Mouse (Mus musculus): ENCODE results near the gene Atp6v1a.

The Atp6v1a gene

GRCm38 (mm10) chr16:44138377-44138978 lies 1.0 kb downstream of the Atp6v1a start:
- DNase-seq, result no peak

- no peak for DNase-seq
Measured at GRCm38 (mm10) chr16:44136511-44137021, 2.9 kb downstream of the Atp6v1a start.

DNA sequence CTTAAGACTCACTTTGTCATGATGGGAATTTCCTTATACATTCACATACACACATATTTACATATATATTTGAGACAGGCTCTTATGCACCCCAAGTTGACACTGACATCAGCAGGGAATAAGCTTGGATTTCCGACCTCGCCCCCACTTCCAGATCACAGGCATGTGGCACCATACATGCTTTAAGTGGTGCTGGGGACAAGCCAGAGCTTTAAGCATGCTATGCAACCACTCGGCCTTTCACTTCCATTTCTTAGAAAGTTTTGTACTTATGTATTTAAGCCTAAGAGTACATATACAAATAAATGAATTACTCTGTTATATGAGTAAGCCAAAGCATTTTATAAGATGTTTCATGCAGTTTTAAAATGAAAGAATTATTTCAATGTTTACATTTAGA lies 6.3 kb downstream of the Atp6v1a start:
- DNase-seq, result no peak

DNA sequence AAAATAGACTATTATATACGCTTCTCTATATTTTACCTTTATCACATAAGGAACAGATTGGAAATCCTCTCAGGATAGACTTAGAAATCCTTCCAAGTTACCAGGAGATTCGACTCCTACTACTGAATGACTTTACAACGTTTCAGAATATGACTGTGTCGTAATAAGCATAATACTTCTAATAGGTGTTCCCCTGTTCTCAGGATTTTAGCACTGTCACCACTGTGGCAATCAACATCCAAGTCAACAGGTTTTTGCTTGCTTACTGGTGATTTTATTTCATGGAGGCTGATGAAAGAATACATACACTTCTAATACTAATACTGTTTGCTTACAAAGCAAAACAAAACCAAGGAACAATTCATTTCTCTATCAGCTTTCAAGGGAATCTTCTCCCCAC lies 7.2 kb downstream of the Atp6v1a start:
- DNase-seq, result no peak

DNA sequence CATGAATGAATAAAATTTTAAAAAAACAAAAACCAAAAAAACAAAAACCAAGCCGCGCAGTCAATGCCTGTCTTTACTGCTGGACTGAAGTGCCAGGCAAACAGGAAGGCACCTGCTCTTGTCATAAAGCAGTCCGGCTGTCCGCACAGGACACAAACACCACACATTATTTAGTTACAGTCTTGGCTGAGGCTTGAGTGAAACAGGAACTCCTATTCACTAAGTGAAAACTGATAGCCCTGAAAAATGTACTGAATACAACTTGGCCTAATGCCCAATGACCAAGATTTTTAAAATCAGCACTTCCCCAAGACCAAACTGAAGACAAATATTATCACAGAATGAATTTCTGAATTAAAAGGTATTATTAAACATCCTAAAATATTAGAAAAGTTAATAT lies 13.1 kb downstream of the Atp6v1a start:
- no peak for DNase-seq

- no peak for DNase-seq
Measured at GRCm38 (mm10) chr16:44125436-44125835, 14.1 kb downstream of the Atp6v1a start.

DNA sequence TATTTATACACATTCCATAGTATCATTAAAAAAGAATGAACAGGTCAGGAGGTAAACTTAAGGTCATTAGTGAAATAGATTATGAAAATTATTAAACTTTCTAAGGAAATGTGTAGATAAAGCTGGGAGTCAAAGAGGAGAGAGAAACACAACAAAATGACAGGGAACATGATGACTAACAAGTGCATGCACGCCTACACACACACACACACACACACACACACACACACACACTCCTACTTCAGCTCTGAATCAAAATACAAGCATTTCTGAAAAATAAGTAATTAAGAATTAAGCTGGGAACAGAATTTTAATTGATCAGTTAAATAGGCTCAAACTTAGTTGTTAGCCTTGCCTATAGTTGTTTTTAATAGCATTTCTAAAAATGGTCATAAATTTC lies 14.8 kb downstream of the Atp6v1a start:
- no peak for DNase-seq

- DNase-seq, result no peak
Measured at GRCm38 (mm10) chr16:44123786-44124185, 15.7 kb downstream of the Atp6v1a start.

DNA sequence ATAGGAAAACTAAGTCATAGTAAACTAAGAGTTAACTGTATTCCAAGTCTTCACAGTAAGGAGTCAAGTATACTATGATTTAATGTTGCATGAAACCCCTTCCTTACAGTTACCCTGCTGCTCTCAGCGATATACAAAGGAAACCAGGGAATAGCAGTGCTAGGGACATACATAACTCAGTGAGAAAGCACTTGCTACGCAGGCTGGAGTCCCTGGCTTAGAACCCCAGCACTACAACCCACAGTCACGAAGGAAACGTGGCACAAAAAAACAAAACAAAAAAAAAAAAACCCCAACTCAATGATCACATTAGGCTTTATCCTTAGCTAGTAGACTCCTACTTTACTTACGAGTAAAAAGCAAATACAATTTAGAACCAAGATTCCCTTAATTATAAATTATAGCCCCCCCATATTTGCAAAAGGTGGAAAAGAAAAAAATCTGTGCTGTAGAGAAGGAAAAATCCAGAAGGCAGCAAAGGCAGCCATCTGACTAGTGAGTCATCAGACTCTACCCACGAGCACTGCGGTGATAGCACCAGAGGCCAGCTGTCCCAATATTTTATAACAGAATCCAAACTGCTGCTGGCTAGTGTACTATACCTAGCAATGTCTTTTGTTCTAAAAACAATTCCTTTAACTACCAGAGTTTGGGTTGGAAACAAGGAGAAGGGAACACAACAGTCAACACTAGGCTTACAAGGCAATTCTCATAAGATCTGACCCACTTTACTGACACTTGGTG lies 16.4 kb downstream of the Atp6v1a start:
- no peak for DNase-seq

DNA sequence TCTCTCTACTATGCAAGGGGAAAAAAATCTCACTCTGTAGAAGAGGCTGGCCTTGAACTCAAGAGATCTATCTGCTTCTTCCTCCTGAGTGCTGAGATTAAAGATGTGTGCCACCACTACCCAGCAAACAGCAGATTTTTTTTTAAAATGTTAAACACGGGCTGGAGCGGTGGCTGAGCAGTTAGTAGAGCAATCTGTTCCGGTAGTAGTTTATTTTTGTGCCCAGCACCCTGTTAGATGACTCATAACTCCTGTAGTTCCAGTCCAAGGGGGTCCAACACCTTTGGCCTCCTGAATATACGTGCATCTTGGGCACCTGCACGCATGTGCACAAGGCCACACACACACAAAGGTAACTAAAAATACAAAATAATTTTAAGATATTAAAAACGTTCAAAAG lies 16.9 kb downstream of the Atp6v1a start:
- DNase-seq, result no peak

- no peak for DNase-seq
Measured at GRCm38 (mm10) chr16:44122122-44122521, 17.4 kb downstream of the Atp6v1a start.

GRCm38 (mm10) chr16:44119753-44120501 lies 19.6 kb downstream of the Atp6v1a start:
- no peak for DNase-seq

DNA sequence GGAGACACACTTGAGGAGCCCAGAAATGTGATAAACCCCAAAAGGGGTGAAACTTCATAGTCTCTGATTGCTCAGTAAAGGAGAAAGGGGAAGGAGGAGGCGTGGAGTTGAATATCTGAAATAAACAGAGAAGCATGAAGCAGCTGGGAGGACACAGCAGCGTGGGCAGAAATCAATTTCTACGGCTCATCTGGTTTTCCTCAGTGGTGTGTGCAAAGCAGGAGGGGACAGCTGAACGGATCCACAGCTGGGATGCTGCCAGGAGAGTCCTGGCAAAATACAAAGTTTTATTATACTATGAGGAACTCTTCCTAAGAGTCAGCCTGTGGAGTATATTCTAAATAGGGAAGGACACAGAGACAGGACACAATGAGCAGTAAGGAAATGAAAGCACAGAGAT lies 30.5 kb downstream of the Atp6v1a start:
- DNase-seq, result no peak

DNA sequence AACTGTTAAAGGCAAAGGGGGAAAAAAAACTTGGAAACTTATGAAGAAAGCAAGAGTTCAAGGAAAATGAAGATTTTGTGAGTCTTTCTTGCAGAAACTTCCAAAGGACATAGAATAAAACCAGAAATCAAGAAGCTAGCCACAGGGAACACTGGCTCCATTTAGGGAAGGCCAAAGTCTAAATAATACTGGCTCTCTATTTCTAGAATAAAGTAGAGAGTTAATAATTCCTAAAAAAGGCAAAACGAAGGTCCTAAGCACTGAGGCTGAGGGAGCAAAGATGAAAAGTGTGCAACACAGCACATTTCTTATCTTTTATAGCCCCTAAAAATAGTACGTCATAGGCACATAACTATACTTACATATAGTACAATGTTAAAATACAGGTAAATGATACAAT lies 34.3 kb downstream of the Atp6v1a start:
- DNase-seq, result no peak

- peak; percentile 8 for DNase-seq
Measured at GRCm38 (mm10) chr16:44103806-44104766, 35.4 kb downstream of the Atp6v1a start.

GRCm38 (mm10) chr16:44102925-44103324 lies 36.6 kb downstream of the Atp6v1a start:
- DNase-seq, result no peak

DNA sequence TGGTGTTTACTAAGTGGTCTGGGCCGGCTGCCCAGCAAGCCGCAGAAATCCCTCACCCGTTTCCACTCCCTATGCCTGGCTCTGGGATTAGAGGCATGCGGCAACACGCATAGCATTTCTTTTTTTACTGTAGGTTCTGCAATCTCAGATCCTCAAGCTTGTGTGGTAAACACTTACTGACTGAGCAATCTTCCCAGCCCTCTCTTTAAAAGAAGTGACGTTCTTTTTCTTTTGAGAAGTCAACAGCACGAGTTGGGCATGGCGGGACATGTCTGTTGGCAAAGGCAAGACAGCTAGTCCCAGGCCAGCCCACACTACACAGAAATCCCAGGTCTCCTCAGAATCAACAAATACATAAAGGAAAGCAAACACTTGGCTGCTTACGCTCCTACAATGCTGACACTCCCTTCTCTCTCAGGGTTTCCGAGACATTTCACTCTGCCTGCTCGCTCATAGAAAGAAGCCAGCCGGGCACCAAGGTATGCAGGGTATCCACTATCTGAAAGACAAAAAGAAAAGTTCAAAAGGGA lies 38.3 kb downstream of the Atp6v1a start:
- no peak for DNase-seq

DNA sequence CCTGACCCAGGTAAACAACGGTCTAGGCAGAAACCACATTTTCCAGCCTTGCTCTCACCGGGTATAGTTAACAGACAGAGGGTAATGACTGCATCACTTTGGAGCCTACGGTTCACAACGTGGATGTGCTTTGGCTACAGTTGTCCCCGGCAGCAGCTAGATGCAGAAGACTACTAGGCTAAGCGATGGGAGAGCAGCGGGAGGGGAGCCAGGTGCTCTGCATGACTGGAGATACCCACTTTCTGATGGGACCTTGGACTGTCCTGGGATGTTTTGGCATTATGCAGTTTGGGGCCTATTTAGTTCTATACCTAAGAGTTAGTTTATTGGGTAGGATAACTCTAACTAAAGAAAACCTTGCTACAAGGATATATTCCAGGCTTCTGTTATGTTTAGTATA lies 40.1 kb downstream of the Atp6v1a start:
- no peak for DNase-seq

DNA sequence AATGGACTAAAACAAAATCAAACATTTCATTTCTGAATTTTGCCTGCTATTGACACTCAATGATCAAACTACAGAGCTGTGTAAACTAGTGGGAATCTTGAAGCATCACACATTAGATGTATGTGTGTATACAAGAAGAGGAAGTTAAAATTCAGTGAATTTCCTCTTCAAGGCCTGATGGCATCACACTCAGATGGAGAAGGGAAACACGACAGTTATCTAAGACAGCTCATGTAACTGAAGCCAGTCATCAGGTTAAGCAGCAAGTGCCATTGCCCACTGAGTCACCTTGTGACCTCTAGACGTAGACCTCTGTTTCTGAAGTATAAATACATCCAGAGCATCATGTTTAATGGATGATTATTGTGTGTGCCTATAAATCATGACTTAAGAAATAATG lies 51.9 kb downstream of the Atp6v1a start:
- DNase-seq, result no peak

- DNase-seq, result peak; percentile 52
Measured at GRCm38 (mm10) chr16:44063025-44063894, 76.2 kb downstream of the Atp6v1a start, which contains the start of gene Gramd1c. Gene Gramd1c (minus strand): TSS chr16:44063345.

DNA sequence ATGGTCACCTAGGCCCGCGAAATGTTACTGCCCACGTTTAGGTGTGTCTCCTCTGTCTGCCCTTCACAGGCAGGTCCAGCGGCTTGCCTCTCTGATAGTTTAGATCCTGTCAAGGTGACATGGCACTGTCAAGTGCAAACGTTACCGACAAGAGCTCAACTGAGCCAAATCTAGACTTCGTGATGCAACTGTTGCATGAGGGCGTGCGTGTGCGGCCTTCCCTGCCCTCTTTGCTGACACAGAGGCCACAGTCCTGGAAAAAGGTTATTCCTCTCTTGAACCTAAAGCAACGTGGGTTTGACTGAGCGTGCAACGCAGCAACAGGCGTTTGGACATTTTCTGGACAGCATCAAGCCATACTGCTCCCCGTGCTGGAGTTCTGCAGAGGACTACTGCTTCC lies 78.2 kb downstream of the Atp6v1a start:
- DNase-seq, result no peak
